Mouse (Mus musculus): Measurements from ENCODE around the gene Rorb. TPM values are rescaled to one million over a fixed set of nuclear protein-coding genes. Genes with fewer than 3 reads are reported as not detected.

The Rorb gene
- polyA plus RNA-seq, 1 experiment: not detected

GRCm38 (mm10) chr19:18902041-18902693, 208.8 kb downstream of the Rorb start:
- Histone ChIP-seq H3K4me1 (ENCODE audit: control insufficient read depth, insufficient read depth, low read length) (no peaks in the 10 kb centered on the region), H3K27ac (ENCODE audit: insufficient read depth, low read depth, low read length) (no peak overlapping the region), H3K4me3 (ENCODE audit: insufficient read depth, low read length) (no peak overlapping the region)
- TF ChIP-seq CTCF (IDR thresholded peaks at IDR 0.05; ENCODE audit: low read depth, low read length) (no peak), POLR2A (IDR thresholded peaks at IDR 0.05; ENCODE audit: borderline replicate concordance, low read depth, low read length) (no peak)

GRCm38 (mm10) chr19:18898238-18898637, 212.8 kb downstream of the Rorb start:
- no peak for TF ChIP-seq POLR2A (IDR thresholded peaks at IDR 0.05; ENCODE audit: borderline replicate concordance, low read depth, low read length)
- no peaks in the 10 kb centered on the region for H3K4me1 ChIP-seq (ENCODE audit: control insufficient read depth, insufficient read depth, low read length)
- no peak overlapping the region for H3K27ac ChIP-seq (ENCODE audit: insufficient read depth, low read depth, low read length)
- H3K4me3 ChIP-seq (ENCODE audit: insufficient read depth, low read length): no peak overlapping the region

GRCm38 (mm10) chr19:18890216-18890615, 220.8 kb downstream of the Rorb start:
- Histone ChIP-seq H3K4me3 (ENCODE audit: insufficient read depth, low read length) (no peak overlapping the region), H3K4me1 (ENCODE audit: control insufficient read depth, insufficient read depth, low read length) (no peaks in the 10 kb centered on the region), H3K27ac (ENCODE audit: insufficient read depth, low read depth, low read length) (no peak overlapping the region)
- TF ChIP-seq POLR2A (IDR thresholded peaks at IDR 0.05; ENCODE audit: borderline replicate concordance, low read depth, low read length) (no peak), CTCF (IDR thresholded peaks at IDR 0.05; ENCODE audit: low read depth, low read length) (no peak)

GRCm38 (mm10) chr19:18889632-18890031, 221.4 kb downstream of the Rorb start:
- H3K4me1 ChIP-seq (ENCODE audit: control insufficient read depth, insufficient read depth, low read length): no peaks in the 10 kb centered on the region
- H3K27ac ChIP-seq (ENCODE audit: insufficient read depth, low read depth, low read length): no peak overlapping the region
- TF ChIP-seq POLR2A (IDR thresholded peaks at IDR 0.05; ENCODE audit: borderline replicate concordance, low read depth, low read length): no peak
- TF ChIP-seq CTCF (IDR thresholded peaks at IDR 0.05; ENCODE audit: low read depth, low read length): no peak
- no peak overlapping the region for H3K4me3 ChIP-seq (ENCODE audit: insufficient read depth, low read length)

- no peak overlapping the region for H3K4me3 ChIP-seq (ENCODE audit: insufficient read depth, low read length)
- H3K27ac ChIP-seq (ENCODE audit: insufficient read depth, low read depth, low read length): no peak overlapping the region
- no peaks in the 10 kb centered on the region for H3K4me1 ChIP-seq (ENCODE audit: control insufficient read depth, insufficient read depth, low read length)
- TF ChIP-seq CTCF (IDR thresholded peaks at IDR 0.05; ENCODE audit: low read depth, low read length) (no peak), POLR2A (IDR thresholded peaks at IDR 0.05; ENCODE audit: borderline replicate concordance, low read depth, low read length) (no peak)
Observed at GRCm38 (mm10) chr19:18889117-18889627, 221.8 kb downstream of the Rorb start.

GRCm38 (mm10) chr19:18888491-18889116, 222.4 kb downstream of the Rorb start:
- TF ChIP-seq CTCF (IDR thresholded peaks at IDR 0.05; ENCODE audit: low read depth, low read length) (no peak), POLR2A (IDR thresholded peaks at IDR 0.05; ENCODE audit: borderline replicate concordance, low read depth, low read length) (no peak)
- Histone ChIP-seq H3K4me1 (ENCODE audit: control insufficient read depth, insufficient read depth, low read length) (no peaks in the 10 kb centered on the region), H3K4me3 (ENCODE audit: insufficient read depth, low read length) (no peak overlapping the region), H3K27ac (ENCODE audit: insufficient read depth, low read depth, low read length) (no peak overlapping the region)

- Histone ChIP-seq H3K4me3 (ENCODE audit: insufficient read depth, low read length) (no peak overlapping the region), H3K27ac (ENCODE audit: insufficient read depth, low read depth, low read length) (no peak overlapping the region), H3K4me1 (ENCODE audit: control insufficient read depth, insufficient read depth, low read length) (no peaks in the 10 kb centered on the region)
- TF ChIP-seq POLR2A (IDR thresholded peaks at IDR 0.05; ENCODE audit: borderline replicate concordance, low read depth, low read length) (no peak), CTCF (IDR thresholded peaks at IDR 0.05; ENCODE audit: low read depth, low read length) (no peak)
Observed at GRCm38 (mm10) chr19:18887646-18888407, 223.2 kb downstream of the Rorb start.

GRCm38 (mm10) chr19:18881162-18881561, 229.8 kb downstream of the Rorb start:
- Histone ChIP-seq H3K4me1 (ENCODE audit: control insufficient read depth, insufficient read depth, low read length) (no peaks in the 10 kb centered on the region), H3K4me3 (ENCODE audit: insufficient read depth, low read length) (no peak overlapping the region), H3K27ac (ENCODE audit: insufficient read depth, low read depth, low read length) (no peak overlapping the region)
- TF ChIP-seq CTCF (IDR thresholded peaks at IDR 0.05; ENCODE audit: low read depth, low read length): no peak
- TF ChIP-seq POLR2A (IDR thresholded peaks at IDR 0.05; ENCODE audit: borderline replicate concordance, low read depth, low read length): no peak
